Mouse (Mus musculus) ES-E14 (cell line): Measurements from ENCODE around the gene Mup1. TPM values are rescaled to one million over a fixed set of nuclear protein-coding genes. Genes with fewer than 3 reads are reported as not detected.
"Not testable (repeated sequence)": the region's sequence is repeated elsewhere in the genome, so short reads cannot be mapped to it uniquely, and the experiment has no call there.

Experiments
- DNase-seq: peaks from one replicate; pipeline ENCODE4 v3.0.0-alpha.2; 2013; ENCODE audit warnings: low read depth, low spot score
- H3K27ac ChIP-seq: 2 replicates; pipeline ENCODE4 v1.5.1; 2012; ENCODE audit warnings: low read depth, mild to moderate bottlenecking, low read length, moderate library complexity, mixed read lengths; ENCODE audit not compliant: poor library complexity, insufficient read depth, severe bottlenecking
- H3K36me3 ChIP-seq: 2 replicates; pipeline ENCODE4 v1.6.1; 2012; ENCODE audit warnings: mild to moderate bottlenecking, low read length, moderate library complexity, mixed read lengths; ENCODE audit not compliant: control insufficient read depth, poor library complexity, insufficient read depth, severe bottlenecking
- H3K4me1 ChIP-seq, 2 experiments: fragments of 150-350 bp in 1 of 2; sonication (generic) in 1 of 2; 2 replicates each; pipeline ENCODE4 v1.6.1; 2012; ENCODE audit warnings: low read length in 2 of 2, mild to moderate bottlenecking in 1 of 2, mixed read lengths in 1 of 2; ENCODE audit not compliant: control insufficient read depth in 2 of 2, insufficient read depth in 2 of 2, poor library complexity in 1 of 2
- H3K4me3 ChIP-seq, 2 experiments: fragments of 150-350 bp in 1 of 2; sonication (generic) in 1 of 2; 2 replicates each; pipeline ENCODE4 v1.5.1; 2012; ENCODE audit warnings: low read length in 2 of 2, low read depth in 1 of 2, mild to moderate bottlenecking in 1 of 2, mixed read lengths in 1 of 2; ENCODE audit not compliant: insufficient read depth in 1 of 2, poor library complexity in 1 of 2, severe bottlenecking in 1 of 2
- H3K9ac ChIP-seq: 2 replicates; pipeline ENCODE4 v1.6.1; 2012; ENCODE audit warnings: low read depth, mild to moderate bottlenecking, low read length, mixed read lengths; ENCODE audit not compliant: poor library complexity, insufficient read depth, severe bottlenecking
- H3K9me3 ChIP-seq: fragments of 150-350 bp; sonication (generic); 2 replicates; pipeline ENCODE4 v1.6.1; 2012; ENCODE audit warnings: low read depth, mild to moderate bottlenecking, low read length; ENCODE audit not compliant: control insufficient read depth, insufficient read depth
- in situ Hi-C, 2 experiments: fragments of 600-800 bp; cut with MboI; formaldehyde crosslinking; loops; one replicate each; pipeline ENCODE4 v1.15.1; 2025; ENCODE audit warnings: low sequenced_read_pairs in 2 of 2, inconsistent platforms in 1 of 2; ENCODE audit not compliant: unreplicated experiment in 2 of 2
- total RNA-seq: library from RNA; depleted of rRNA; stranded (reverse); fragments of 300-350 nt; gene quantifications from 2 replicates; pipeline ENCODE4 v1.2.3, GENCODE M21; 2012; rRNA removed

Mup1 gene
- not detected in 2 replicates for total RNA-seq

DNA sequence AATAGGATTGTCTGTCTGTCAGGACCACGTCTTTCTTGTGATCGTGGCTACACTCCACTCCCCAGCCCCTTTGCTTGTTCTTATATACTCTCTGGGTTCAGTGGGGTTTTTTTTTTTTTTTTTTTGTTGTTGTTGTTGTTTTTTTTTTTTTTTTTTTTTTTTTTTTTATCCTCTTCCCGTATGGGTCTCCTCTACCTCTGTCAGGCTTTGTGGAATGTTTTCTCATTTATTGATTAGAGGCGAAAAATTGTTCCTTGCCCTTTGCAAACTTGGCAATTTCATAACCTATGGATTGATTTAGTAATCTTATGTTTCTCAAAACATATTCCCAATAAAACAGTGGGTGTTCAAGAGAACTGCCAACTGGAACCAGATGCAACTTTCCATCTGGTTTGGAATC lies at the start of gene Mup1:
TSS of gene Mup1 (minus strand) at position 101 of the 400 bp plus-strand sequence.
- H3K9me3 ChIP-seq, H3K4me1 ChIP-seq, H3K9ac ChIP-seq, H3K36me3 ChIP-seq, in situ Hi-C loops, DNase-seq, H3K4me3 ChIP-seq, H3K27ac ChIP-seq: not testable (repeated sequence)

Other genes starting within 250 kb of the Mup1 start
- gene Mup9, start 80.0 kb downstream of the Mup1 start, total RNA-seq, result not detected in 2 replicates
- gene Mup10, start 80.2 kb upstream of the Mup1 start, total RNA-seq, result not detected in 2 replicates
- gene Mup11, start 160.5 kb upstream of the Mup1 start, total RNA-seq, result not detected in 2 replicates
- not detected in 2 replicates for gene Mup12, start 239.4 kb upstream of the Mup1 start, total RNA-seq